Mouse (Mus musculus) stomach, embryonic 16.5 days (tissue): ENCODE measurements around the gene Stk39. TPM values are rescaled to one million over a fixed set of nuclear protein-coding genes. Genes with fewer than 3 reads are reported as not detected.

Source experiments
- ATAC-seq: fragments of 200-750 bp; cut with Nextera tagmentation; 2 replicates; pipeline ENCODE4 v1.8.0; 2017; ENCODE audit warnings: moderate number of reproducible peaks, moderate TSS enrichment; ENCODE audit not compliant: insufficient read depth, low FRiP score
- H3K27ac ChIP-seq: fragments of 300-500 bp; sonication (generic); 2 replicates; pipeline ENCODE4 v1.5.1; 2014; ENCODE audit warnings: low read length
- H3K27me3 ChIP-seq: fragments of 300-500 bp; sonication (generic); 2 replicates; pipeline ENCODE4 v1.6.1; 2014; ENCODE audit warnings: low read length, control low read depth, mixed read lengths; ENCODE audit not compliant: control insufficient read depth, insufficient read depth
- H3K36me3 ChIP-seq: fragments of 300-500 bp; sonication (generic); 2 replicates; pipeline ENCODE4 v1.6.1; 2014; ENCODE audit warnings: low read length; ENCODE audit not compliant: control insufficient read depth, insufficient read depth
- H3K4me1 ChIP-seq: fragments of 300-500 bp; sonication (generic); 2 replicates; pipeline ENCODE4 v1.6.1; 2014; ENCODE audit warnings: low read length, control low read depth, mixed read lengths; ENCODE audit not compliant: control insufficient read depth, insufficient read depth
- H3K4me2 ChIP-seq: fragments of 300-500 bp; sonication (generic); 2 replicates; pipeline ENCODE4 v1.6.1; 2014; ENCODE audit warnings: low read depth, low read length, mixed read lengths
- H3K4me3 ChIP-seq: fragments of 300-500 bp; sonication (generic); replicated peaks from 2 replicates; pipeline ENCODE4 v1.5.1; 2014; ENCODE audit warnings: mild to moderate bottlenecking, low read length
- H3K9ac ChIP-seq: fragments of 300-500 bp; sonication (generic); 2 replicates; pipeline ENCODE4 v1.6.1; 2014; ENCODE audit warnings: low read length
- H3K9me3 ChIP-seq: fragments of 300-500 bp; sonication (generic); replicated peaks from 2 replicates; pipeline ENCODE4 v1.6.1; 2016; ENCODE audit warnings: low read length, control low read depth; ENCODE audit not compliant: control insufficient read depth
- WGBS: fragments of 180-500 bp; shearing (Covaris S2); extraction: QIAGEN DNeasy Blood & Tissue Kit; methylation state at CpG from one replicate; pipeline ENCODE4 v1.1.7; 2014; 5-methylcytosine and 5-hydroxymethylcytosine counted together
- polyA plus RNA-seq: library from polyadenylated mRNA; unstranded; fragments of >200 nt; fragmentation: Nextera tagmentation; extraction: Ambion mirVana; gene quantifications from 2 replicates; pipeline ENCODE4 v1.2.1, GENCODE M21; 2015

Gene Stk39
- polyA plus RNA-seq, 1 experiment from 2014 or later = 9.4 TPM

GRCm38 (mm10) chr2:68432834-68433233 lies 39.2 kb downstream of the Stk39 start:
- Histone ChIP-seq H3K4me3 (no peak overlapping the region), H3K27me3 (no peaks in the 10 kb centered on the region), H3K9ac (no peak overlapping the region), H3K36me3 (no peaks in the 10 kb centered on the region), H3K4me2 (no peak overlapping the region), H3K27ac (no peak overlapping the region), H3K9me3 (no peaks in the 10 kb centered on the region), H3K4me1 (peaks cover 13% of the 10 kb centered on the region; the same call in 1 of the 2 replicates)
- no peak for ATAC-seq
- 71% methylated on average over 4 of the region's 4 CpGs for WGBS

GRCm38 (mm10) chr2:68431024-68431962 lies 40.8 kb downstream of the Stk39 start:
- peaks cover 10% of the 10 kb centered on the region; the same call in 1 of the 2 replicates for H3K4me1 ChIP-seq
- H3K9ac ChIP-seq = no peak overlapping the region
- WGBS = 64% methylated on average over 14 of the region's 14 CpGs
- no peaks in the 10 kb centered on the region for H3K36me3 ChIP-seq
- no peaks in the 10 kb centered on the region for H3K9me3 ChIP-seq
- H3K27ac ChIP-seq = peak overlapping the region; percentile 65
- no peaks in the 10 kb centered on the region for H3K27me3 ChIP-seq
- H3K4me3 ChIP-seq = no peak overlapping the region
- peak; percentile 82 for ATAC-seq
- no peak overlapping the region for H3K4me2 ChIP-seq

- 0 out of 2 replicates have a peak, but pooled peaks cover 7% of the 10 kb centered on the region for H3K4me1 ChIP-seq
- no peak overlapping the region for H3K4me2 ChIP-seq
- ATAC-seq = no peak
- no peak overlapping the region for H3K9ac ChIP-seq
- peak overlapping the region; percentile 65 for H3K27ac ChIP-seq
- no peak overlapping the region for H3K4me3 ChIP-seq
- H3K36me3 ChIP-seq = no peaks in the 10 kb centered on the region
- H3K9me3 ChIP-seq = no peaks in the 10 kb centered on the region
- 79% methylated on average over 5 of the region's 5 CpGs for WGBS
- H3K27me3 ChIP-seq = no peaks in the 10 kb centered on the region
These were observed 41.6 kb downstream of the Stk39 start for GRCm38 (mm10) chr2:68430493-68430892.

- H3K4me2 ChIP-seq = no peak overlapping the region
These were observed 42.6 kb downstream of the Stk39 start for GRCm38 (mm10) chr2:68429436-68429835.

GRCm38 (mm10) chr2:68426977-68427577 lies 45.0 kb downstream of the Stk39 start:
- WGBS = 68% methylated on average over 5 of the region's 5 CpGs
- no peak overlapping the region for H3K27ac ChIP-seq
- no peaks in the 10 kb centered on the region for H3K4me1 ChIP-seq
- no peaks in the 10 kb centered on the region for H3K36me3 ChIP-seq
- no peak overlapping the region for H3K4me3 ChIP-seq
- no peak overlapping the region for H3K4me2 ChIP-seq
- H3K9me3 ChIP-seq = no peaks in the 10 kb centered on the region
- ATAC-seq = no peak
- no peak overlapping the region for H3K9ac ChIP-seq
- H3K27me3 ChIP-seq = no peaks in the 10 kb centered on the region

More at GRCm38 (mm10) chr2:68429436-68429835, 42.6 kb downstream of the Stk39 start:
- H3K9me3 ChIP-seq = no peaks in the 10 kb centered on the region
- no peak overlapping the region for H3K4me3 ChIP-seq
- H3K27ac ChIP-seq = no peak overlapping the region
- H3K27me3 ChIP-seq = no peaks in the 10 kb centered on the region
- ATAC-seq = no peak
- no peaks in the 10 kb centered on the region for H3K36me3 ChIP-seq
- 0 out of 2 replicates have a peak, but pooled peaks cover 4% of the 10 kb centered on the region for H3K4me1 ChIP-seq
- WGBS = 83% methylated on average over 4 of the region's 4 CpGs
- no peak overlapping the region for H3K9ac ChIP-seq

GRCm38 (mm10) chr2:68426074-68426473 lies 46.0 kb downstream of the Stk39 start:
- no peaks in the 10 kb centered on the region for H3K9me3 ChIP-seq
- H3K27me3 ChIP-seq = no peaks in the 10 kb centered on the region
- WGBS = 87% methylated on average over 4 of the region's 4 CpGs
- H3K9ac ChIP-seq = no peak overlapping the region
- ATAC-seq = no peak
- H3K27ac ChIP-seq = no peak overlapping the region
- no peaks in the 10 kb centered on the region for H3K36me3 ChIP-seq
- H3K4me1 ChIP-seq = 0 out of 2 replicates have a peak, but pooled peaks cover 3% of the 10 kb centered on the region
- no peak overlapping the region for H3K4me3 ChIP-seq
- no peak overlapping the region for H3K4me2 ChIP-seq

- Histone ChIP-seq H3K27ac (no peak overlapping the region), H3K4me1 (0 out of 2 replicates have a peak, but pooled peaks cover 6% of the 10 kb centered on the region), H3K27me3 (no peaks in the 10 kb centered on the region), H3K9me3 (no peaks in the 10 kb centered on the region), H3K4me2 (no peak overlapping the region), H3K9ac (no peak overlapping the region), H3K36me3 (no peaks in the 10 kb centered on the region), H3K4me3 (no peak overlapping the region)
- ATAC-seq = peak; percentile 62
- 53% methylated on average over 6 of the region's 6 CpGs for WGBS
These were observed 51.1 kb downstream of the Stk39 start for GRCm38 (mm10) chr2:68421002-68421401.

- no peak overlapping the region for H3K27ac ChIP-seq
- no peaks in the 10 kb centered on the region for H3K27me3 ChIP-seq
- no peak overlapping the region for H3K4me2 ChIP-seq
- WGBS = 81% methylated on average over 6 of the region's 6 CpGs
- H3K36me3 ChIP-seq = no peaks in the 10 kb centered on the region
- ATAC-seq = no peak
- H3K4me1 ChIP-seq = 0 out of 2 replicates have a peak, but pooled peaks cover 8% of the 10 kb centered on the region
- no peaks in the 10 kb centered on the region for H3K9me3 ChIP-seq
- H3K4me3 ChIP-seq = no peak overlapping the region
- no peak overlapping the region for H3K9ac ChIP-seq
These were observed 51.8 kb downstream of the Stk39 start for GRCm38 (mm10) chr2:68420223-68420622.

GRCm38 (mm10) chr2:68419746-68420145 lies 52.3 kb downstream of the Stk39 start:
- Histone ChIP-seq H3K9ac (no peak overlapping the region), H3K4me2 (no peak overlapping the region), H3K27ac (no peak overlapping the region), H3K36me3 (no peaks in the 10 kb centered on the region), H3K27me3 (no peaks in the 10 kb centered on the region), H3K4me3 (no peak overlapping the region), H3K4me1 (0 out of 2 replicates have a peak, but pooled peaks cover 8% of the 10 kb centered on the region), H3K9me3 (0 out of 2 replicates have a peak, but pooled peaks cover under 1% of the 10 kb centered on the region)
- no peak for ATAC-seq
- WGBS = 77% methylated on average over 7 of the region's 7 CpGs
